Mouse (Mus musculus) E14TG2a.4 (cell line): ENCODE data around the gene Polr2c.

ENCODE experiments used
- CTCF ChIP-seq: conservative IDR thresholded peaks from 2 replicates; pipeline ENCODE4 v1.5.1; 2014; ENCODE audit warnings: low read length
- NANOG ChIP-seq: IDR thresholded peaks from 2 replicates; pipeline ENCODE4 v1.6.1; 2014; ENCODE audit warnings: borderline replicate concordance, low read length, mixed read lengths

- no peak for TF ChIP-seq CTCF
- TF ChIP-seq NANOG, result no peak
Observed at GRCm38 (mm10) chr8:94841183-94841582, 16.1 kb upstream of the Polr2c start.
